Mouse (Mus musculus) frontal cortex, adult (tissue): ENCODE results near the gene Inmt.

Experiments used
- ATAC-seq: cut with Nextera tagmentation; 2 replicates; pipeline ENCODE4 v1.9.2; 2017; ENCODE audit warnings: mild to moderate bottlenecking, moderate library complexity, mixed read lengths; ENCODE audit not compliant: low TSS enrichment

Inmt gene

GRCm38 (mm10) chr6:55169818-55170217 lies 5.0 kb downstream of the Inmt start:
- no peak for ATAC-seq

GRCm38 (mm10) chr6:55166777-55167463 lies 7.9 kb downstream of the Inmt start:
- peak; percentile 87 for ATAC-seq

- no peak for ATAC-seq
These were observed 11.7 kb downstream of the Inmt start for GRCm38 (mm10) chr6:55163046-55163584.

GRCm38 (mm10) chr6:55161311-55161761 lies 13.5 kb downstream of the Inmt start:
- ATAC-seq: peak; percentile 90

GRCm38 (mm10) chr6:55159256-55159655 lies 15.6 kb downstream of the Inmt start:
- no peak for ATAC-seq

- ATAC-seq: peak; percentile 93
These were observed 22.6 kb downstream of the Inmt start for GRCm38 (mm10) chr6:55152226-55152625.

- ATAC-seq: no peak
These were observed 28.7 kb downstream of the Inmt start for GRCm38 (mm10) chr6:55146138-55146537.

- no peak for ATAC-seq
These were observed 29.6 kb downstream of the Inmt start for GRCm38 (mm10) chr6:55145285-55145684.

- no peak for ATAC-seq
These were observed 36.5 kb downstream of the Inmt start for GRCm38 (mm10) chr6:55138343-55138742.

- no peak for ATAC-seq
These were observed 41.4 kb downstream of the Inmt start for GRCm38 (mm10) chr6:55133425-55133824.

- no peak for ATAC-seq
These were observed 42.0 kb downstream of the Inmt start, which contains the start of gene Crhr2 for GRCm38 (mm10) chr6:55132794-55133193. TSS of gene Crhr2 (minus strand) at chr6:55133016.

GRCm38 (mm10) chr6:55131301-55131700 lies 43.5 kb downstream of the Inmt start:
- no peak for ATAC-seq

- ATAC-seq: 0 out of 2 replicates have a peak, but pooled peaks have one; percentile 44
These were observed 44.2 kb downstream of the Inmt start for GRCm38 (mm10) chr6:55130631-55131030.

- no peak for ATAC-seq
These were observed 46.5 kb downstream of the Inmt start for GRCm38 (mm10) chr6:55128391-55128790.

- ATAC-seq: no peak
These were observed 48.3 kb downstream of the Inmt start for GRCm38 (mm10) chr6:55126576-55126975.

GRCm38 (mm10) chr6:55123056-55123455 lies 51.8 kb downstream of the Inmt start:
- ATAC-seq: no peak
